In genomic region chr16:4032341-4032748, GRCm38 (mm10) we compare ENCODE assay signal across 15 mouse cellular contexts. TPM values are rescaled to one million over a fixed set of nuclear protein-coding genes. Genes with fewer than 3 reads are reported as not detected.
A peak's percentile ranks its signal among the peaks of the same experiment; 100 is the strongest.
DNase-seq lines count a peak whose midpoint lies in the region; ATAC-seq and TF ChIP-seq lines count a peak whose summit lies in the region.
"Had no signal": no experiment of that assay in that cellular context is flagged by ENCODE, and none has a peak within 500 bp of the region (broad histone marks: within the 10 kb centered on the region; RNA-seq: fewer than 3 reads in every experiment).

No protein-coding gene starts in this region.

- no peaks in the 10 kb centered on the region for H3K27me3 ChIP-seq in kidney, postnatal 0 days (ENCODE audit: insufficient read depth, low read length)
- no peaks in the 10 kb centered on the region for H3K27me3 ChIP-seq in liver, adult 2 months (ENCODE audit: control insufficient read depth, insufficient read depth, low read length)
- H3K27me3 ChIP-seq in heart, embryonic 10.5 days (ENCODE audit: insufficient read depth, poor library complexity, severe bottlenecking) = no peaks in the 10 kb centered on the region
- H3K27me3 ChIP-seq: limb, embryonic 15.5 days; neural tube, embryonic 12.5 days had no signal

- H3K9me3 ChIP-seq in kidney, postnatal 0 days (replicated peaks; ENCODE audit: low read length) = no peaks in the 10 kb centered on the region
- H3K9me3 ChIP-seq in heart, embryonic 10.5 days = no peaks in the 10 kb centered on the region
- H3K9me3 ChIP-seq: limb, embryonic 15.5 days; neural tube, embryonic 12.5 days had no signal

- H3K4me2 ChIP-seq in kidney, postnatal 0 days (ENCODE audit: low read length) = no peak overlapping the region
- H3K4me2 ChIP-seq: limb, embryonic 15.5 days; midbrain, embryonic 11.5 days; neural tube, embryonic 12.5 days had no signal

- H3K36me3 ChIP-seq in kidney, postnatal 0 days (ENCODE audit: insufficient read depth, low read length) = 0 out of 2 replicates have a peak, but pooled peaks cover 1% of the 10 kb centered on the region
- H3K36me3 ChIP-seq in liver, adult 2 months (ENCODE audit: control insufficient read depth, insufficient read depth, low read length) = no peaks in the 10 kb centered on the region
- H3K36me3 ChIP-seq in heart, embryonic 10.5 days = peaks cover 18% of the 10 kb centered on the region

- 76% methylated on average over 6 of the region's 6 CpGs for WGBS in kidney, postnatal 0 days
- WGBS in liver, adult 2 months = 17% methylated on average over 6 of the region's 6 CpGs
- 64% methylated on average over 6 of the region's 6 CpGs for WGBS in heart, embryonic 10.5 days
- 69% methylated on average over 6 of the region's 6 CpGs for WGBS in lung, adult 2 months

- H3K4me1 ChIP-seq in kidney, postnatal 0 days (replicated peaks; ENCODE audit: insufficient read depth, low read length) = peaks cover 12% of the 10 kb centered on the region
- H3K4me1 ChIP-seq in liver, adult 2 months (ENCODE audit: control insufficient read depth, insufficient read depth, low read length) = peaks cover 11% of the 10 kb centered on the region
- H3K4me1 ChIP-seq in heart, embryonic 10.5 days = no peaks in the 10 kb centered on the region
- H3K4me1 ChIP-seq in lung, adult 2 months (ENCODE audit: control insufficient read depth, insufficient read depth, low read length) = no peaks in the 10 kb centered on the region
- H3K4me1 ChIP-seq: limb, embryonic 15.5 days; neural tube, embryonic 12.5 days had no signal

- no peak overlapping the region for H3K9ac ChIP-seq in kidney, postnatal 0 days (ENCODE audit: low read depth, low read length)
- no peak overlapping the region for H3K9ac ChIP-seq in liver, adult 2 months (ENCODE audit: low read depth, low read length)
- H3K9ac ChIP-seq: limb, embryonic 15.5 days; neural tube, embryonic 12.5 days had no signal

- TF ChIP-seq POLR2A in liver, adult 2 months (IDR thresholded peaks at IDR 0.05; ENCODE audit: extremely low read depth, insufficient read depth, low read length) = no peak
- no peak for TF ChIP-seq POLR2A in lung, adult 2 months (IDR thresholded peaks at IDR 0.05; ENCODE audit: borderline replicate concordance, extremely low read depth, low read depth, low read length)

- peak overlapping the region; percentile 10; the same call in 1 of the 2 replicates for H3K27ac ChIP-seq in kidney, postnatal 0 days
- H3K27ac ChIP-seq in liver, adult 2 months (replicated peaks; ENCODE audit: insufficient read depth, low read depth, low read length) = peak overlapping the region; percentile 43; the same call in 1 of the 2 replicates
- H3K27ac ChIP-seq in heart, embryonic 10.5 days = no peak overlapping the region
- H3K27ac ChIP-seq: limb, embryonic 15.5 days; neural tube, embryonic 12.5 days had no signal

- no peak for ATAC-seq in kidney, postnatal 0 days (replicated peaks; ENCODE audit: low FRiP score, low read depth)

- H3K79me2 ChIP-seq in liver, adult 2 months (ENCODE audit: control insufficient read depth, insufficient read depth, low read length) = no peaks in the 10 kb centered on the region

- no peak for DNase-seq in kidney, postnatal 0 days (ENCODE audit: low spot score)
- no peak for DNase-seq in kidney, adult 8-10 months
- peak; percentile 63 for DNase-seq in adrenal gland, postnatal 14 days
- peak; percentile 87 for DNase-seq in liver, adult 2 months (ENCODE audit: extremely low read depth, low read depth, low spot score)
- DNase-seq in natural killer cell, adult 2 months (ENCODE audit: low spot score in 2 of 2) = peak; percentile 8 to 21
- DNase-seq in embryo, embryonic 11 days = no peak
- no peak for DNase-seq in heart, embryonic 10.5 days (ENCODE audit: low spot score)
- no peak for DNase-seq in lung, adult 2 months
- DNase-seq: layer of hippocampus, postnatal 36 days; thymus, postnatal 25 days had no signal

- TF ChIP-seq CTCF in kidney, postnatal 0 days (IDR thresholded peaks at IDR 0.05; ENCODE audit: low read depth) = no peak
- TF ChIP-seq CTCF in liver, adult 2 months (IDR thresholded peaks at IDR 0.05; ENCODE audit: low read depth, low read length) = no peak
- TF ChIP-seq CTCF in lung, adult 2 months (IDR thresholded peaks at IDR 0.05; ENCODE audit: insufficient read depth, low read length) = no peak

- no peak overlapping the region for H3K4me3 ChIP-seq in kidney, postnatal 0 days (replicated peaks; ENCODE audit: low read depth, low read length)
- H3K4me3 ChIP-seq in liver, adult 2 months (ENCODE audit: insufficient read depth, low read depth, low read length) = no peak overlapping the region
- no peak overlapping the region for H3K4me3 ChIP-seq in heart, embryonic 10.5 days
- no peak overlapping the region for H3K4me3 ChIP-seq in lung, adult 2 months (replicated peaks; ENCODE audit: extremely low read depth, low read depth, low read length)
- H3K4me3 ChIP-seq: erythroblast, embryonic 14.5 days; limb, embryonic 15.5 days; neural tube, embryonic 12.5 days had no signal

RNA-seq across cellular contexts. Expression of gene Dnase1, which starts 4.4 kb away (rescaled TPM):
- 6.8 and 7.8 TPM in 2 replicates for polyA plus RNA-seq in kidney, postnatal 0 days (2015; fragmentation: Nextera tagmentation; extraction: Ambion mirVana)
- total RNA-seq in adrenal gland, postnatal 14 days (2021) = not detected in 2 replicates
- total RNA-seq in liver, adult 2 months (2014; rRNA removed) = 0.13 TPM in 1 of 2 replicates, not detected in the other
- 0.16 and 0.24 TPM in 2 replicates for polyA plus RNA-seq in liver, adult 2 months (2012; rRNA removed)
- polyA plus RNA-seq in heart, embryonic 10.5 days (2016; fragmentation: Nextera tagmentation; extraction: Ambion mirVana) = 5.2 and 5.5 TPM in 2 replicates
- polyA plus RNA-seq in lung, adult 2 months (2012; rRNA removed) = 0.11 and 0.18 TPM in 2 replicates
- total RNA-seq: layer of hippocampus, postnatal 36 days had no signal
- polyA plus RNA-seq: cortical plate, adult 2 months; erythroblast, embryonic 14.5 days had no signal

RNA-seq across cellular contexts. Expression of gene Slx4, which starts 28.8 kb away (rescaled TPM):
- polyA plus RNA-seq in kidney, postnatal 0 days (2015; fragmentation: Nextera tagmentation; extraction: Ambion mirVana) = 11.9 and 13.4 TPM in 2 replicates
- 22.2 and 27.8 TPM in 2 replicates for total RNA-seq in adrenal gland, postnatal 14 days (2021)
- 2.6 and 3.4 TPM in 2 replicates for total RNA-seq in liver, adult 2 months (2014; rRNA removed)
- 2.7 and 6.6 TPM in 2 replicates for polyA plus RNA-seq in liver, adult 2 months (2012; rRNA removed)
- 17.5 and 20.0 TPM in 2 replicates for polyA plus RNA-seq in heart, embryonic 10.5 days (2016; fragmentation: Nextera tagmentation; extraction: Ambion mirVana)
- polyA plus RNA-seq in lung, adult 2 months (2012; rRNA removed) = 16.3 and 17.2 TPM in 2 replicates

RNA-seq across cellular contexts. Expression of gene Trap1, which starts 45.3 kb away (rescaled TPM):
- 89.9 and 94.6 TPM in 2 replicates for polyA plus RNA-seq in kidney, postnatal 0 days (2015; fragmentation: Nextera tagmentation; extraction: Ambion mirVana)
- total RNA-seq in adrenal gland, postnatal 14 days (2021) = 194 and 216 TPM in 2 replicates
- total RNA-seq in liver, adult 2 months (2014; rRNA removed) = 151 and 167 TPM in 2 replicates
- 161 and 179 TPM in 2 replicates for polyA plus RNA-seq in liver, adult 2 months (2012; rRNA removed)
- 105 and 112 TPM in 2 replicates for polyA plus RNA-seq in heart, embryonic 10.5 days (2016; fragmentation: Nextera tagmentation; extraction: Ambion mirVana)
- 47.8 and 54.6 TPM in 2 replicates for polyA plus RNA-seq in lung, adult 2 months (2012; rRNA removed)

RNA-seq across cellular contexts. Expression of gene Nlrc3, which starts 55.9 kb away (rescaled TPM):
- 1.1 and 1.3 TPM in 2 replicates for polyA plus RNA-seq in kidney, postnatal 0 days (2015; fragmentation: Nextera tagmentation; extraction: Ambion mirVana)
- 2.6 and 5.8 TPM in 2 replicates for total RNA-seq in adrenal gland, postnatal 14 days (2021)
- 0.18 and 0.20 TPM in 2 replicates for total RNA-seq in liver, adult 2 months (2014; rRNA removed)
- polyA plus RNA-seq in liver, adult 2 months (2012; rRNA removed) = 0.29 and 0.67 TPM in 2 replicates
- 0.91 and 1.1 TPM in 2 replicates for polyA plus RNA-seq in heart, embryonic 10.5 days (2016; fragmentation: Nextera tagmentation; extraction: Ambion mirVana)
- 5.9 and 6.3 TPM in 2 replicates for polyA plus RNA-seq in lung, adult 2 months (2012; rRNA removed)
- polyA plus RNA-seq: erythroblast, embryonic 14.5 days had no signal

Comparison
In these comparisons a context has a peak if more than half of its experiments do, and no peak if none do; other contexts are left out.
1. DNase-seq: peak in adrenal gland, postnatal 14 days (single experiment), liver, adult 2 months (single experiment) and natural killer cell, adult 2 months (2 of 2); none in kidney, postnatal 0 days (single experiment), kidney, adult 8-10 months (0 of 2), embryo, embryonic 11 days (single experiment), heart, embryonic 10.5 days (single experiment) and lung, adult 2 months (single experiment).